Mouse (Mus musculus) left cerebral cortex, adult 2 months (tissue): ENCODE results near the gene Slc30a7. TPM values are rescaled to one million over a fixed set of nuclear protein-coding genes. Genes with fewer than 3 reads are reported as not detected.
"Not testable (repeated sequence)": the region's sequence is repeated elsewhere in the genome, so short reads cannot be mapped to it uniquely, and the experiment has no call there.

Experiments used
- DNase-seq, 2 experiments: peaks; one replicate each; pipeline ENCODE4 v3.0.0; 2021 to 2022; ENCODE audit warnings: low spot score in 2 of 2, mixed read lengths in 1 of 2; ENCODE audit errors: extremely low spot score in 1 of 2
- H3K27ac ChIP-seq: fragments of 200-600 bp; 2 replicates; pipeline ENCODE4 v1.8.1; 2022
- H3K4me3 ChIP-seq: fragments of 200-600 bp; 2 replicates; pipeline ENCODE4 v1.8.1; 2022
- CTCF ChIP-seq: fragments of 200-600 bp; IDR thresholded peaks from 2 replicates; pipeline ENCODE4 v1.8.1; 2022; ENCODE audit warnings: antibody characterized with exemption, mild to moderate bottlenecking, moderate library complexity
- intact Hi-C: fragments of 180-260 bp; cut with DNase I; formaldehyde crosslinking; loops from one replicate; pipeline ENCODE4 v1.15.1; 2025
- total RNA-seq, 2 experiments: library from RNA; stranded (reverse); gene quantifications; 2 replicates each; pipeline ENCODE4 v1.2.3; 2021

Gene Slc30a7
- total RNA-seq, 2 experiments from 2014 or later, result 22.3 to 25.3 TPM

GRCm38 (mm10) chr3:115936734-115937599 is 70.2 kb downstream of the Slc30a7 start:
- no peak for DNase-seq
- H3K4me3 ChIP-seq, result no peak overlapping the region

GRCm38 (mm10) chr3:115933293-115934186 is 73.7 kb downstream of the Slc30a7 start:
- intact Hi-C loops, result loop anchor here (5.0 kb wide), 1 partner anchor 221 kb away; no protein-coding TSS in a partner anchor
- no peak for TF ChIP-seq CTCF
- Histone ChIP-seq H3K4me3 (no peak overlapping the region), H3K27ac (no peak overlapping the region)
- DNase-seq, result peak in 1 of 2 experiments; percentile 52

More at GRCm38 (mm10) chr3:115936734-115937599, 70.2 kb downstream of the Slc30a7 start:
- TF ChIP-seq CTCF, result peak; percentile 70
- no peak overlapping the region for H3K27ac ChIP-seq
- intact Hi-C loops, result no loop called here

- TF ChIP-seq CTCF, result no peak
- Histone ChIP-seq H3K27ac (no peak overlapping the region), H3K4me3 (no peak overlapping the region)
- intact Hi-C loops, result loop anchor here (5.0 kb wide), 1 partner anchor 219 kb away; no protein-coding TSS in a partner anchor
- DNase-seq, result no peak
Observed at GRCm38 (mm10) chr3:115931701-115932100, 75.5 kb downstream of the Slc30a7 start.

- intact Hi-C loops, result loop anchor here (5.0 kb wide), 1 partner anchor 34 kb away; no protein-coding TSS in a partner anchor
- no peak overlapping the region for H3K4me3 ChIP-seq
- no peak overlapping the region for H3K27ac ChIP-seq
- no peak for TF ChIP-seq CTCF
- DNase-seq, result no peak
Observed at GRCm38 (mm10) chr3:115926531-115926930, 80.7 kb downstream of the Slc30a7 start.

- TF ChIP-seq CTCF, result no peak
- no peak overlapping the region for H3K4me3 ChIP-seq
- intact Hi-C loops, result loop anchor here (5.0 kb wide), 1 partner anchor 32 kb away; no protein-coding TSS in a partner anchor
- no peak for DNase-seq
- no peak overlapping the region for H3K27ac ChIP-seq
Observed at GRCm38 (mm10) chr3:115924401-115925190, 82.6 kb downstream of the Slc30a7 start.

GRCm38 (mm10) chr3:115907406-115907805 is 99.8 kb downstream of the Slc30a7 start:
- H3K4me3 ChIP-seq, H3K27ac ChIP-seq, DNase-seq, intact Hi-C loops: not testable (repeated sequence)

- no peak for TF ChIP-seq CTCF
- H3K27ac ChIP-seq, result no peak overlapping the region
- DNase-seq, result no peak
- intact Hi-C loops, result no loop called here
- no peak overlapping the region for H3K4me3 ChIP-seq
Observed at GRCm38 (mm10) chr3:115905567-115905966, 101.6 kb downstream of the Slc30a7 start.

- Histone ChIP-seq H3K27ac (no peak overlapping the region), H3K4me3 (no peak overlapping the region)
- intact Hi-C loops, result no loop called here
- peak; percentile 8 for TF ChIP-seq CTCF
- DNase-seq, result no peak
Observed at GRCm38 (mm10) chr3:115905067-115905466, 102.1 kb downstream of the Slc30a7 start.

GRCm38 (mm10) chr3:115902301-115902956 is 104.8 kb downstream of the Slc30a7 start:
- intact Hi-C loops, result no loop called here
- no peak for TF ChIP-seq CTCF
- no peak overlapping the region for H3K4me3 ChIP-seq
- DNase-seq, result no peak
- H3K27ac ChIP-seq, result no peak overlapping the region

GRCm38 (mm10) chr3:115898354-115898948 is 108.8 kb downstream of the Slc30a7 start:
- no peak for TF ChIP-seq CTCF
- Histone ChIP-seq H3K27ac (no peak overlapping the region), H3K4me3 (no peak overlapping the region)
- DNase-seq, result no peak
- intact Hi-C loops, result no loop called here
